Mouse (Mus musculus) cerebellum, postnatal 4 days (tissue): ENCODE measurements around the gene Gm4707.
"Not testable (repeated sequence)": the region's sequence is repeated elsewhere in the genome, so short reads cannot be mapped to it uniquely, and the experiment has no call there.

Source experiments
- DNase-seq, 2 experiments: peaks; one replicate each; pipeline ENCODE4 v3.0.0; 2022; ENCODE audit warnings: low spot score in 2 of 2, mixed read lengths in 1 of 2

Gm4707 gene

DNA sequence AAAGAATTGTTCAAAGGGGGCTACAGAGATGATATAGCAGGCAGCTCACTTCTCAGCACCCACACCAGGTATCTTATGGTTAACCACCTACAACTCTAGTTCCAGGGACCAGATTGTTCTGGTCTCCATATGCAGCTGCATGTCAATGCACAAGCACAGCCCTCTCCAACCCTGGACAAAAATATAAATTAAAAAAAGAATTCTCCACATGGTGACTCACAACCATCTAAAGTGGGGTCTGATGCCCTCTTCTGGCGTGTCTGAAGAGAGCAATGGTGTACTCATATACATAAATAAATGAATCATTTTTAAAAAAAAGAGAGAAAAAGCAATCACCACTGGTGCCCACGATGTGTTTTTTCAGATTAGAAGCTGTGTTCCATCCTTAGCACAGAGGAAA is 15.0 kb downstream of the Gm4707 start:
- DNase-seq: no peak

GRCm38 (mm10) chr17:71444126-71444525 is 15.6 kb downstream of the Gm4707 start:
- DNase-seq: no peak

GRCm38 (mm10) chr17:71443273-71443672 is 16.4 kb downstream of the Gm4707 start:
- DNase-seq: no peak

GRCm38 (mm10) chr17:71422502-71422901 is 37.2 kb downstream of the Gm4707 start:
- DNase-seq: not testable (repeated sequence)

DNA sequence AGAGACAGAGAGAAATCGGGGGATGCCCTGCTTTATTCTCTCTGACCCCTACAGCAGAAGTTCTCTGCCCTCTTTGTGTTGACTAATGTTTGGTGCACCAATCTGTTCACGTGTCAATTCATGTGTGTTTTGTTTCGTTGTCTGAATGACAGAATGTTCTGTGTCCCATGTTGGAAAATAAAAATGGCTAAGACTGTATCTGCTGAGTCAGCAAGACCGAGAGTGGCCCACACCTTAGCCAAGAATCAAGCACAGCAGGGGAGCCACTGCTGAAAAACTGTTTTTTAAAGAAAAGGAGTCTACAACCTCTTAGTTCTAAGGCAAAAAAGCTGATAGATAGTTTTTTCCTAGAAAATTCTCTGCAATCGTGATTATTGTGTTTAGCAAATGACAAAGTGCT is 40.3 kb downstream of the Gm4707 start:
- not testable (repeated sequence) for DNase-seq

DNA sequence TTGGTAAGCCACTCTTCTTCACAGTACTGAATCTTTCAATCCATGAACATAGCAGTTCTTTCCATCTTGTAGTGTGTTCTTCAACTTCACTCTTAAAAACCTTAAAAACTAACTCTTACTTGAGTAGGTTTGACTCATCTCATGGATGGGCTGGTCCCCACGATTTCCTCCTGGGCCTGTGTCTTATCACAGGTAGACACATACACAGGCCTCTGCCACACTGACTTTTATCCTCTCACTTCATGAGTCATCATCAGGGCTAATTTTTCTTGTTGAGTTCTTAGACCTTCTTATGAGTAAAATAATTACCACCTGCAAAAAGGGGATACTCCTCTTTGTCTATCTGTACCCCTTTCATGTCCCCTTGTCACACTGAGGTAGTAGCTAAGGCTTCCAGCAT is 42.7 kb downstream of the Gm4707 start:
- no peak for DNase-seq
